ENCODE assay signal across 8 mouse cellular contexts in the genomic region with DNA sequence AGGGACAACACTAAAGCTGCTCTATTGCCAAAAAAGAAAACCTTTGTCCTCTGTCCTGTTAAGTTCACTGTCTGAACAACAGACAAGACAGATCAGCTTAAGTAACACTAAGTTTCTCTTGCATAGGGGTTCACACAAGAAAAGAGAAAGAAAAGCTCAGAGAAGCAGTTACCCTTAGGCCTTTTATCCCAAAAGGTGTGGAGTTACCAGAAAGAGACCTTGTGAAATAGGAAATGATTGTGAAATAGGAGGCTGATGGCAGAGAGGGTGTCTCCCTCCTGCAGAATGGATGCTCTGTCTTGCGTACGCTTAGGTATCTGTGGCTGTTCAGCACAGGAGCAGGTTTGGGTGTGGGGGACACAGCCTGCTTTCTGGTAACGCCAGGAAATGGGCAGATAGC. TPM values are rescaled to one million over a fixed set of nuclear protein-coding genes. Genes with fewer than 3 reads are reported as not detected.
DNase-seq lines count a peak whose midpoint lies in the region; ATAC-seq and TF ChIP-seq lines count a peak whose summit lies in the region.

No protein-coding gene starts in this region.

- peak; percentile 45 for DNase-seq in kidney, adult 2 months
- no peak for DNase-seq in kidney, postnatal 14 days
- peak; percentile 32 for DNase-seq in NIH3T3 (ENCODE audit: low read depth)
- DNase-seq in hindbrain, embryonic 14.5 days (ENCODE audit: low spot score) = no peak
- DNase-seq in midbrain, embryonic 14.5 days = no peak
- no peak for DNase-seq in c-Kit-positive CD71-positive TER-119-positive erythroid progenitor cells, embryonic 14.5 days (ENCODE audit: low spot score)
- no peak for DNase-seq in yolk sac, embryonic 10.5 days (ENCODE audit: low spot score)
- no peak for DNase-seq in cerebellum, postnatal 10 days

- H3K27ac ChIP-seq in kidney, adult 2 months (ENCODE audit: insufficient read depth, low read depth, low read length) = peak overlapping the region; percentile 84
- no peak overlapping the region for H3K27ac ChIP-seq in hindbrain, embryonic 14.5 days
- no peak overlapping the region for H3K27ac ChIP-seq in midbrain, embryonic 14.5 days (replicated peaks; ENCODE audit: low read depth, low read length)

- no peaks in the 10 kb centered on the region; the same call in 1 of the 2 replicates for H3K36me3 ChIP-seq in kidney, adult 2 months (ENCODE audit: control insufficient read depth, insufficient read depth, low read length)
- peaks cover 19% of the 10 kb centered on the region for H3K36me3 ChIP-seq in hindbrain, embryonic 14.5 days (replicated peaks; ENCODE audit: control insufficient read depth, insufficient read depth)
- H3K36me3 ChIP-seq in midbrain, embryonic 14.5 days (ENCODE audit: control insufficient read depth, insufficient read depth, low read length) = peaks cover 21% of the 10 kb centered on the region

- WGBS in kidney, adult 2 months = 39% methylated on average over 3 of the region's 3 CpGs
- 75% methylated on average over 3 of the region's 3 CpGs for WGBS in hindbrain, embryonic 14.5 days
- WGBS in midbrain, embryonic 14.5 days = 88% methylated on average over 3 of the region's 3 CpGs

- peak overlapping the region; percentile 94 for H3K4me3 ChIP-seq in kidney, adult 2 months (ENCODE audit: insufficient read depth, low read depth, low read length)
- H3K4me3 ChIP-seq in hindbrain, embryonic 14.5 days (replicated peaks; ENCODE audit: low read length) = peak overlapping the region; percentile 98
- H3K4me3 ChIP-seq in midbrain, embryonic 14.5 days (replicated peaks; ENCODE audit: low read depth, low read length) = peak overlapping the region; percentile 92

- peaks cover 15% of the 10 kb centered on the region; the same call in 1 of the 2 replicates for H3K4me1 ChIP-seq in kidney, adult 2 months (ENCODE audit: control insufficient read depth, insufficient read depth, low read length)
- peaks cover 41% of the 10 kb centered on the region for H3K4me1 ChIP-seq in hindbrain, embryonic 14.5 days (replicated peaks; ENCODE audit: control insufficient read depth, insufficient read depth, low read length)
- H3K4me1 ChIP-seq in midbrain, embryonic 14.5 days (ENCODE audit: control insufficient read depth, insufficient read depth, low read length) = peaks cover 22% of the 10 kb centered on the region

- H3K27me3 ChIP-seq in kidney, adult 2 months (replicated peaks; ENCODE audit: control insufficient read depth, insufficient read depth, low read length) = no peaks in the 10 kb centered on the region
- H3K27me3 ChIP-seq in hindbrain, embryonic 14.5 days (ENCODE audit: control insufficient read depth, insufficient read depth, low read length) = no peaks in the 10 kb centered on the region
- H3K27me3 ChIP-seq in midbrain, embryonic 14.5 days (ENCODE audit: control insufficient read depth, insufficient read depth, low read length) = no peaks in the 10 kb centered on the region

- ATAC-seq in hindbrain, embryonic 14.5 days (ENCODE audit: low FRiP score) = no peak
- no peak for ATAC-seq in midbrain, embryonic 14.5 days (ENCODE audit: low FRiP score, low TSS enrichment)

- H3K9me3 ChIP-seq in hindbrain, embryonic 14.5 days (ENCODE audit: control insufficient read depth, low read length) = no peaks in the 10 kb centered on the region
- no peaks in the 10 kb centered on the region for H3K9me3 ChIP-seq in midbrain, embryonic 14.5 days (ENCODE audit: control insufficient read depth, low read length)

- peak overlapping the region; percentile 100 for H3K4me2 ChIP-seq in hindbrain, embryonic 14.5 days (replicated peaks)
- H3K4me2 ChIP-seq in midbrain, embryonic 14.5 days (ENCODE audit: low read length) = peak overlapping the region; percentile 99

- no peak for TF ChIP-seq CTCF in kidney, adult 2 months (conservative IDR thresholded peaks at IDR 0.05; ENCODE audit: insufficient read depth, insufficient read length, low read depth, low read length)

- peak overlapping the region; percentile 94 for H3K9ac ChIP-seq in hindbrain, embryonic 14.5 days
- H3K9ac ChIP-seq in midbrain, embryonic 14.5 days (replicated peaks; ENCODE audit: low read length) = peak overlapping the region; percentile 88

- TF ChIP-seq POLR2A in kidney, adult 2 months (IDR thresholded peaks at IDR 0.05; ENCODE audit: low read depth, low read length) = no peak

RNA-seq across cellular contexts. Expression of gene Trim11, which starts 1.3 kb away (rescaled TPM):
- polyA plus RNA-seq in kidney, adult 2 months (2012; rRNA removed) = 19.4 and 20.7 TPM in 2 replicates
- 18.9 and 22.1 TPM in 2 replicates for polyA plus RNA-seq in hindbrain, embryonic 14.5 days (2014; fragmentation: Nextera tagmentation; extraction: Ambion mirVana)
- polyA plus RNA-seq in midbrain, embryonic 14.5 days (2014; fragmentation: Nextera tagmentation; extraction: Ambion mirVana) = 18.6 and 20.8 TPM in 2 replicates

RNA-seq across cellular contexts. Expression of gene Hist3h2a, which starts 24.7 kb away (rescaled TPM):
- polyA plus RNA-seq in kidney, adult 2 months (2012; rRNA removed) = 29.0 and 29.5 TPM in 2 replicates
- polyA plus RNA-seq in hindbrain, embryonic 14.5 days (2014; fragmentation: Nextera tagmentation; extraction: Ambion mirVana) = 86.9 and 94.9 TPM in 2 replicates
- polyA plus RNA-seq in midbrain, embryonic 14.5 days (2014; fragmentation: Nextera tagmentation; extraction: Ambion mirVana) = 129 and 130 TPM in 2 replicates

RNA-seq across cellular contexts. Expression of gene Trim17, which starts 24.7 kb away (rescaled TPM):
- 0.34 and 0.48 TPM in 2 replicates for polyA plus RNA-seq in kidney, adult 2 months (2012; rRNA removed)
- 0.76 and 1.1 TPM in 2 replicates for polyA plus RNA-seq in hindbrain, embryonic 14.5 days (2014; fragmentation: Nextera tagmentation; extraction: Ambion mirVana)
- polyA plus RNA-seq in midbrain, embryonic 14.5 days (2014; fragmentation: Nextera tagmentation; extraction: Ambion mirVana) = 1.1 and 1.3 TPM in 2 replicates

RNA-seq across cellular contexts. Expression of gene Hist3h2ba, which starts 30.5 kb away (rescaled TPM):
- 3.0 and 5.3 TPM in 2 replicates for polyA plus RNA-seq in kidney, adult 2 months (2012; rRNA removed)
- 109 and 138 TPM in 2 replicates for polyA plus RNA-seq in hindbrain, embryonic 14.5 days (2014; fragmentation: Nextera tagmentation; extraction: Ambion mirVana)
- polyA plus RNA-seq in midbrain, embryonic 14.5 days (2014; fragmentation: Nextera tagmentation; extraction: Ambion mirVana) = 239 and 784 TPM in 2 replicates

RNA-seq across cellular contexts. Expression of gene Rnf187, which starts 40.5 kb away (rescaled TPM):
- polyA plus RNA-seq in kidney, adult 2 months (2012; rRNA removed) = 251 and 307 TPM in 2 replicates
- polyA plus RNA-seq in hindbrain, embryonic 14.5 days (2014; fragmentation: Nextera tagmentation; extraction: Ambion mirVana) = 682 and 743 TPM in 2 replicates
- 641 and 678 TPM in 2 replicates for polyA plus RNA-seq in midbrain, embryonic 14.5 days (2014; fragmentation: Nextera tagmentation; extraction: Ambion mirVana)

Comparison
In these comparisons a context has a peak if more than half of its experiments do, and no peak if none do; other contexts are left out.
1. DNase-seq: peak in kidney, adult 2 months (single experiment) and NIH3T3 (single experiment); none in kidney, postnatal 14 days (single experiment), hindbrain, embryonic 14.5 days (single experiment), midbrain, embryonic 14.5 days (single experiment), c-Kit-positive CD71-positive TER-119-positive erythroid progenitor cells, embryonic 14.5 days (single experiment), yolk sac, embryonic 10.5 days (single experiment) and cerebellum, postnatal 10 days (0 of 2).
2. Peak in every context shown above with its lines, with median percentiles within 50 percentile points of each other: H3K4me3 ChIP-seq.